In genomic region chr14:24606444-24607173, GRCm38 (mm10) we compare ENCODE assay signal across 8 mouse cellular contexts.
A peak's percentile ranks its signal among the peaks of the same experiment; 100 is the strongest.
DNase-seq lines count a peak whose midpoint lies in the region; ATAC-seq and TF ChIP-seq lines count a peak whose summit lies in the region.

No protein-coding gene starts in this region.

- H3K9me3 ChIP-seq in embryonic facial prominence, embryonic 10.5 days = 0 out of 2 replicates have a peak, but pooled peaks cover 2% of the 10 kb centered on the region
- no peaks in the 10 kb centered on the region for H3K9me3 ChIP-seq in heart, embryonic 16.5 days (replicated peaks; ENCODE audit: control insufficient read depth, low read length)
- peaks cover 4% of the 10 kb centered on the region; the same call in 1 of the 2 replicates for H3K9me3 ChIP-seq in midbrain, embryonic 11.5 days (ENCODE audit: control insufficient read depth, low read length)

- 41% methylated on average over 14 of the region's 14 CpGs for WGBS in embryonic facial prominence, embryonic 10.5 days
- WGBS in heart, embryonic 16.5 days = 31% methylated on average over 14 of the region's 14 CpGs
- 21% methylated on average over 14 of the region's 14 CpGs for WGBS in midbrain, embryonic 11.5 days
- 79% methylated on average over 14 of the region's 14 CpGs for WGBS in thymus, adult 2 months

- TF ChIP-seq POLR2A in thymus, adult 2 months (IDR thresholded peaks at IDR 0.05; ENCODE audit: control insufficient read depth, extremely low read depth, insufficient read depth, low read length, poor library complexity) = no peak

- peak overlapping the region; percentile 57; the same call in 1 of the 2 replicates for H3K27ac ChIP-seq in embryonic facial prominence, embryonic 10.5 days (replicated peaks)
- H3K27ac ChIP-seq in heart, embryonic 16.5 days (ENCODE audit: low read length) = peak overlapping the region; percentile 35
- peak overlapping the region; percentile 61 for H3K27ac ChIP-seq in midbrain, embryonic 11.5 days (ENCODE audit: low read depth, low read length)
- H3K27ac ChIP-seq in thymus, adult 2 months (ENCODE audit: control insufficient read depth, insufficient read depth, low read length) = no peak overlapping the region

- peak; percentile 37 to 43 for DNase-seq in cerebellum, postnatal 25 days
- DNase-seq in cerebellum, postnatal 4 days (ENCODE audit: low spot score in 2 of 2) = no peak
- peak; percentile 32 for DNase-seq in embryonic facial prominence, embryonic 10.5 days (ENCODE audit: low spot score)
- DNase-seq in midbrain, embryonic 11.5 days (ENCODE audit: low spot score, missing footprints) = peak; percentile 91
- DNase-seq in ovary, adult 18-20 months (ENCODE audit: low spot score) = no peak
- no peak for DNase-seq in frontal cortex, postnatal 25 days (ENCODE audit: low spot score in 2 of 2)
- DNase-seq in thymus, adult 2 months = no peak

- H3K4me1 ChIP-seq in embryonic facial prominence, embryonic 10.5 days = peaks cover 24% of the 10 kb centered on the region
- H3K4me1 ChIP-seq in heart, embryonic 16.5 days (ENCODE audit: control insufficient read depth, insufficient read depth, low read length) = peaks cover 3% of the 10 kb centered on the region; the same call in 1 of the 2 replicates
- H3K4me1 ChIP-seq in midbrain, embryonic 11.5 days (ENCODE audit: control insufficient read depth, insufficient read depth, low read length) = peaks cover 13% of the 10 kb centered on the region
- H3K4me1 ChIP-seq in thymus, adult 2 months (replicated peaks; ENCODE audit: control insufficient read depth, insufficient read depth, low read length) = no peaks in the 10 kb centered on the region

- TF ChIP-seq CTCF in thymus, adult 2 months (IDR thresholded peaks at IDR 0.05; ENCODE audit: borderline replicate concordance, control insufficient read depth, extremely low read depth, insufficient read depth, low read length, poor library complexity) = no peak

- H3K36me3 ChIP-seq in embryonic facial prominence, embryonic 10.5 days (replicated peaks) = no peaks in the 10 kb centered on the region
- H3K36me3 ChIP-seq in heart, embryonic 16.5 days (ENCODE audit: control insufficient read depth, insufficient read depth) = no peaks in the 10 kb centered on the region
- H3K36me3 ChIP-seq in midbrain, embryonic 11.5 days (ENCODE audit: control insufficient read depth, insufficient read depth, low read length) = no peaks in the 10 kb centered on the region
- no peaks in the 10 kb centered on the region for H3K36me3 ChIP-seq in thymus, adult 2 months (ENCODE audit: control insufficient read depth, insufficient read depth, low read length)

- no peak overlapping the region for H3K4me3 ChIP-seq in embryonic facial prominence, embryonic 10.5 days
- H3K4me3 ChIP-seq in heart, embryonic 16.5 days (ENCODE audit: low read length) = no peak overlapping the region
- no peak overlapping the region for H3K4me3 ChIP-seq in midbrain, embryonic 11.5 days (ENCODE audit: low read depth, low read length)
- H3K4me3 ChIP-seq in thymus, adult 2 months (ENCODE audit: control insufficient read depth, insufficient read depth, low read length) = no peak overlapping the region

- no peak overlapping the region for H3K9ac ChIP-seq in heart, embryonic 16.5 days (ENCODE audit: low read length)
- 0 out of 2 replicates have a peak overlapping the region, but pooled peaks have one; percentile 27 for H3K9ac ChIP-seq in midbrain, embryonic 11.5 days (ENCODE audit: low read length)

- ATAC-seq in heart, embryonic 16.5 days (replicated peaks; ENCODE audit: extremely low read depth, insufficient read depth, low FRiP score) = peak; percentile 79
- peak; percentile 75; the same call in 1 of the 2 replicates for ATAC-seq in midbrain, embryonic 11.5 days (ENCODE audit: low FRiP score)

- peaks cover 12% of the 10 kb centered on the region; the same call in 1 of the 2 replicates for H3K27me3 ChIP-seq in embryonic facial prominence, embryonic 10.5 days (replicated peaks; ENCODE audit: low read depth, poor library complexity, severe bottlenecking)
- H3K27me3 ChIP-seq in heart, embryonic 16.5 days (ENCODE audit: control insufficient read depth, insufficient read depth, low read length) = no peaks in the 10 kb centered on the region
- H3K27me3 ChIP-seq in midbrain, embryonic 11.5 days (ENCODE audit: control insufficient read depth, insufficient read depth, low read length) = no peaks in the 10 kb centered on the region
- H3K27me3 ChIP-seq in thymus, adult 2 months (ENCODE audit: control insufficient read depth, insufficient read depth, low read length) = no peaks in the 10 kb centered on the region

- H3K4me2 ChIP-seq in heart, embryonic 16.5 days (ENCODE audit: low read depth, low read length) = peak overlapping the region; percentile 19; the same call in 1 of the 2 replicates
- H3K4me2 ChIP-seq in midbrain, embryonic 11.5 days = peak overlapping the region; percentile 4; the same call in 1 of the 2 replicates

Comparison
In these comparisons a context has a peak if more than half of its experiments do, and no peak if none do; other contexts are left out.
1. DNase-seq: peak in cerebellum, postnatal 25 days (2 of 2), embryonic facial prominence, embryonic 10.5 days (single experiment) and midbrain, embryonic 11.5 days (single experiment); none in cerebellum, postnatal 4 days (0 of 2), ovary, adult 18-20 months (single experiment), frontal cortex, postnatal 25 days (0 of 2) and thymus, adult 2 months (single experiment).